Mouse (Mus musculus) bone marrow macrophage, adult 2 months (primary cell): Measurements from ENCODE around the gene Ntrk3. TPM values are rescaled to one million over a fixed set of nuclear protein-coding genes. Genes with fewer than 3 reads are reported as not detected.

ENCODE experiments used
- H3K27ac ChIP-seq: 2 replicates; pipeline ENCODE4 v1.5.1; 2012; ENCODE audit warnings: low read depth, low read length; ENCODE audit not compliant: insufficient read depth
- H3K4me1 ChIP-seq: 2 replicates; pipeline ENCODE4 v1.6.1; 2012; ENCODE audit warnings: low read length; ENCODE audit not compliant: control insufficient read depth, insufficient read depth
- H3K4me3 ChIP-seq: 2 replicates; pipeline ENCODE4 v1.5.1; 2012; ENCODE audit warnings: mild to moderate bottlenecking, low read length, moderate library complexity; ENCODE audit not compliant: insufficient read depth
- CTCF ChIP-seq: IDR thresholded peaks from 2 replicates; pipeline ENCODE4 v1.5.1; 2012; ENCODE audit warnings: low read depth, mild to moderate bottlenecking, low read length, moderate library complexity
- POLR2A ChIP-seq: IDR thresholded peaks from 2 replicates; pipeline ENCODE4 v1.6.1; 2012; ENCODE audit warnings: mild to moderate bottlenecking, low read depth, low read length, borderline replicate concordance
- polyA plus RNA-seq: library from polyadenylated mRNA; stranded (reverse); fragments of >200 nt; gene quantifications from 2 replicates; pipeline ENCODE4 v1.2.4, GENCODE M21; 2012; ENCODE audit not compliant: missing spikeins, insufficient read depth, insufficient read length

Ntrk3 gene
- polyA plus RNA-seq, 1 experiment = not detected

DNA sequence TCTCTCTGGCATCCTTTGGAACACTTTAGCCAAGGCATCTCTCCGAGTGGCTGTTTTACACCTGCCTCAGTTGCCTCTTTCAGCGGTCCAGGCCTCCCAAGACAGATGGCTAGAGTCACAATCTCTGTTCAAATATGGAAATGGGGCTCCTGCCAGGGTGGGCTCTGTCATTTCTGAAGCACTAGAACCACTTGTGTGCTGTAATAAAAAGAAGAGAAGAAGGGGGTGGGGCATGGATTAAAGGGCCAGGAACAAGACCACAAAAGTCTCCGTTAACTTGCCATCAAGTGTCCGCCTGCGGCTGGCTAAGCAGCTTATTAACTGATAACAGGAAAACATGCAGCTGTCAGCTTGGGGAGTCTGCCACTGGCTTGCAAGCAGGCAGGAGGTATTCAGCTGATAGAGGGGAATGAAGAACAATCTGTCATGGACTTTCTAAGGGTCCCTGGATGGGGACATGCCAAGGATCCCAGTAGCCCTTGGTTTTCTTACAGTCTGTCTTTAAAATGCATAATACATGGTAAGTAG is 304.1 kb downstream of the Ntrk3 start:
- TF ChIP-seq CTCF = no peak
- TF ChIP-seq POLR2A = no peak
- no peak overlapping the region for H3K27ac ChIP-seq
- H3K4me1 ChIP-seq = no peaks in the 10 kb centered on the region
- H3K4me3 ChIP-seq = no peak overlapping the region

DNA sequence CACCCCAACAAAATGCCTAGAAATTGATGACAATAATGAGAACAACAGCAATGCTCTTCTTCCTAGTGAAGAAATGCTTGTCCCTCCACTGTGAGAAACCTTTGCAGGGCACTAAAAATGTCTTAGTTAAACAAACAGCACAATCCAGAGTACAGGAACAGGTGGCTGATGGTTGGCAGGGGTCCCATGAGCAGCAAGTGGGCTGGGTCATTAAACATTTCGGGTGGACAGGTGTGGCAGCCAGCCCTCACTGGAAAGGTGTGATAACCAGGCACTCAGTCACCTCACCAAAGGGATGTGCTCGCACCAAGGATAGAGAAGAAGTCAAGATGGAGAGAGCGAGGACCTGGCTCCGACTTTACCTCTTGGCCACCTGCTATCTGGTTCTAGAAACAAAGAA is 306.2 kb downstream of the Ntrk3 start:
- H3K4me3 ChIP-seq = no peak overlapping the region

GRCm38 (mm10) chr7:78412172-78412571 is 325.6 kb downstream of the Ntrk3 start:
- no peaks in the 10 kb centered on the region for H3K4me1 ChIP-seq
- H3K27ac ChIP-seq = no peak overlapping the region
- no peak for TF ChIP-seq POLR2A
- TF ChIP-seq CTCF = no peak
- no peak overlapping the region for H3K4me3 ChIP-seq

More for the DNA sequence above, 306.2 kb downstream of the Ntrk3 start:
- no peak overlapping the region for H3K27ac ChIP-seq
- no peaks in the 10 kb centered on the region for H3K4me1 ChIP-seq
- no peak for TF ChIP-seq POLR2A
- no peak for TF ChIP-seq CTCF

DNA sequence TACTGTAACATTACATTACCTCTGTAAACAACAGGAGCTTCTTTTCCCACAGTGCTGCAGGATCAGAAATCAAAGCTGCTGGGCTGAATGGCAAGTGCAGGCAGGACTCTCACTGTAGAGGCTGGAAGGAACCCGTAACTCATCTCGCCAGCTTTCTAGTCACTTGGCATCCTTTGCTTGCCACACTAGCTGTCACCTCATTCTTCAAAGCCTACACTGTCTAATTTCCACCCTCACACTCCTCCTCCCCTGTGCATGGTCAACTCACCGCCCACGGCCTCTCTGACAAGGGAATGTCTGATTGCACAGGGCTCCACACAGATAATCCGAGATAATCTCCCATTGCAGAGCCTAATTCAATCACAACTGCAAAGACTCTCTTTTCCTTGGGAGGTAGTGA is 327.8 kb downstream of the Ntrk3 start:
- Histone ChIP-seq H3K4me1 (no peaks in the 10 kb centered on the region), H3K4me3 (no peak overlapping the region), H3K27ac (no peak overlapping the region)
- TF ChIP-seq CTCF (no peak), POLR2A (no peak)

DNA sequence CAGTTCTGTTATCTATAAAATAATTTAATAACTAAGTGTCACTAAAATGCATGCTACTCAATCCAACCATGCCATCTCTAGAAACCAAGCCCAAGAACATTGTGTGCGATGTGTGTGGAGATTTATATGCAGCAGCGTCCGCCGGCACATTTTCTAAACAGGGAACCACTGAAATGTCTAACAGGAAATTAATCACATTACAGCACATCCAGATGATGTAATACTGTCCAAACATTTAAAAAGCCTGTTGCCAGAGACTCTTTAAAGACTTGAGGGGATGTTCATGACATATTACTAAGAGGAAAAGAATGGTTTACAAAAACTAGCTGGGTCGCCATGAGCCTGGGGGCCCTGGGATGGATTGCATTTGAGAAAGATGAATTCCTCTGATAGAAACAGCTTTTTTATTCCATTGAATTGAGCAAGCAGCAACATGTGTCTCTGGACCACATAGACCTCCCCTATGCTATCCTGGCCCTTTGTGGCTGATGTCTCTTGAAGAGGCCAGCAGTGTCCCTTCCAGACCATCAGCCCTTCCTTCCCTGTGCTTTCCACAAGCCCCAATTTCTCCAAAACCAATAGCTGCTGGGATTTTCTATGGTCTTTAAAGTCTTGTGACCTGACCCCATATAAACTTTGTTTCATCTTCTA is 331.0 kb downstream of the Ntrk3 start:
- H3K4me3 ChIP-seq = no peak overlapping the region
- H3K4me1 ChIP-seq = no peaks in the 10 kb centered on the region
- TF ChIP-seq POLR2A = no peak
- no peak for TF ChIP-seq CTCF
- no peak overlapping the region for H3K27ac ChIP-seq

- no peaks in the 10 kb centered on the region for H3K4me1 ChIP-seq
- no peak overlapping the region for H3K27ac ChIP-seq
- no peak for TF ChIP-seq POLR2A
- no peak for TF ChIP-seq CTCF
- no peak overlapping the region for H3K4me3 ChIP-seq
Observed at GRCm38 (mm10) chr7:78404481-78404880, 333.3 kb downstream of the Ntrk3 start.

DNA sequence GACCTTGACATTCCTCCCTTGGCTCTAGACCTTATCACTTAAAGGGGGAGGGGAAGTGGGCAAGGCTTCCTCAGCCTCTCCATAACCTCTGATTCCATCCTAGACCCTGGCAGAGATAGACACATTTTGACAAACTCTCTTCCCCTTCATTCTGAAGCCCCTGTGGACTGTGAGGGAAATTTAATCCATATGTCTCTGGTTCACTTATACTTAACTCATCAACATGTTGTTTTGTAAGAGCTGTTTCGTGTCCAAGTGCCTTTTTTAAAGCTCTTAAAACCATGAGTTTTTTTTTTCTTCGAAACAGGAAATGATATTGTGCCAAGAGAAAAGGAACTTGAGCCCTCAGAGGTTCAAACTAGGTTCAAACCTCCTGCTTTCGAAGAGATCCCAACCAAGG is 335.3 kb downstream of the Ntrk3 start:
- Histone ChIP-seq H3K27ac (no peak overlapping the region), H3K4me3 (no peak overlapping the region), H3K4me1 (no peaks in the 10 kb centered on the region)
- TF ChIP-seq POLR2A (no peak), CTCF (no peak)

DNA sequence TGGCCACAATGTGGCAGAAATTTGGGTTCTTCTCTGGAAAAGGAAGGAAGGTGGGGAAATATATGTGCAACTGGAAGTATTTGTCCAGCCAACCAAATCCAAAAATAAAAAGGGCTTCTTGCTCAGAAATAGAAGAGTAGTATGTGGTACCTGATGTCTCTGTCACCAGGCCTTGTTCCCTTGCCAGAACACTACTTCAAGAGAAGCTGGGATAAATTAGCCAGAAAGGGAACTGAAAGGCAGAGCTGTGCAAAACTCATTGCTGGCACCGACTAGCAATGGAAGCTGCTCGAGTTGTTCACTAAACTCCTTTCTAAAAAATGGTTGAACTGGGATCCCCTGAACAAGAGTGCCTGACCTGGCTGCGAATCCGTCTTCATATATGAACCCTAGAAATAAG is 337.6 kb downstream of the Ntrk3 start:
- TF ChIP-seq POLR2A (no peak), CTCF (no peak)
- H3K4me3 ChIP-seq = no peak overlapping the region
- H3K4me1 ChIP-seq = no peaks in the 10 kb centered on the region
- no peak overlapping the region for H3K27ac ChIP-seq

DNA sequence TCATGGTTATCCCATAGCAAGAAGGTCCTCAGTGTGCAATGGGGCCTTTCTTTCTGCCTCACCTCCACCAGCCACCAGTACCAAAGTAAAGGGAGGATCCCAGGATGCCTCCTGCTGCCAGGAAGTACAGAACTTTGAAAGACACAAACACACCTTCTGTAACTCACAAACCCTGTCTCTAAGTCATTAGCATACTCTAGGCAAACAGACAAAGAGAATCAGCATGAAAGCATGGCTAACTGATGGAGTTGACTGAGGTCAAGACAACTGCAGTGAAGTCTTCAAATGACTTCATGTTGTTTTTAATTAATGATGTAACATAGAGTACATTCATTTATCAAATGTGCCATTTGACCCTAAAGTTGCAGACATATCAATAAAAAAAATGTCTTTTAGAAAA is 339.4 kb downstream of the Ntrk3 start:
- TF ChIP-seq CTCF (no peak), POLR2A (no peak)
- H3K4me1 ChIP-seq = no peaks in the 10 kb centered on the region
- H3K4me3 ChIP-seq = no peak overlapping the region
- no peak overlapping the region for H3K27ac ChIP-seq

- TF ChIP-seq CTCF (no peak), POLR2A (no peak)
- Histone ChIP-seq H3K27ac (no peak overlapping the region), H3K4me1 (no peaks in the 10 kb centered on the region), H3K4me3 (no peak overlapping the region)
Observed at GRCm38 (mm10) chr7:78397215-78397614, 340.6 kb downstream of the Ntrk3 start.
